Mouse (Mus musculus) brain, embryonic 14.5 days (tissue): ENCODE measurements at regions not wholly inside any gene's neighbourhood (a gene's known extent, or its start where the extent isn't known, plus 50 kb on each side); places are given as distances from the start of the nearest gene placed in this dataset.

Experiments
- CTCF ChIP-seq: fragments of 200-500 bp; IDR thresholded peaks from 2 replicates; pipeline ENCODE4 v1.5.1; 2012; ENCODE audit warnings: inconsistent platforms, mild to moderate bottlenecking, moderate library complexity, borderline replicate concordance; ENCODE audit not compliant: insufficient read depth, insufficient read length; ENCODE audit errors: extremely low read depth
- POLR2A ChIP-seq: fragments of 200-500 bp; IDR thresholded peaks from 2 replicates; pipeline ENCODE4 v1.6.1; 2012; ENCODE audit warnings: mild to moderate bottlenecking, inconsistent platforms, borderline replicate concordance; ENCODE audit not compliant: poor library complexity, insufficient read depth, insufficient read length, severe bottlenecking; ENCODE audit errors: extremely low read depth

GRCm38 (mm10) chr2:160152101-160152500 is 181.9 kb downstream of the Gm826 start:
- TF ChIP-seq CTCF (no peak), POLR2A (no peak)
